Mouse (Mus musculus) embryonic facial prominence, embryonic 11.5 days (tissue): Measurements from ENCODE around the gene Il31ra. TPM values are rescaled to one million over a fixed set of nuclear protein-coding genes. Genes with fewer than 3 reads are reported as not detected.
A peak's percentile ranks its signal among the peaks of the same experiment; 100 is the strongest.

ENCODE experiments used
- ATAC-seq: fragments of 200-750 bp; cut with Nextera tagmentation; replicated peaks from 2 replicates; pipeline ENCODE4 v1.8.0; 2017; ENCODE audit warnings: low read depth; ENCODE audit not compliant: insufficient number of reproducible peaks, low FRiP score, low TSS enrichment
- DNase-seq: peaks from one replicate; pipeline ENCODE4 v3.0.0-alpha.2; 2015; ENCODE audit warnings: low spot score
- H3K27ac ChIP-seq: fragments of 300-500 bp; sonication (generic); replicated peaks from 2 replicates; pipeline ENCODE4 v1.5.1; 2014; ENCODE audit warnings: mild to moderate bottlenecking, low read depth, low read length, control low read depth
- H3K27me3 ChIP-seq: fragments of 300-500 bp; sonication (generic); 2 replicates; pipeline ENCODE4 v1.6.1; 2014; ENCODE audit warnings: mild to moderate bottlenecking, low read length, moderate library complexity, mixed read lengths; ENCODE audit not compliant: control insufficient read depth, insufficient read depth
- H3K36me3 ChIP-seq: fragments of 300-500 bp; sonication (generic); replicated peaks from 2 replicates; pipeline ENCODE4 v1.6.1; 2014; ENCODE audit warnings: low read depth, mild to moderate bottlenecking, low read length, moderate library complexity, mixed read lengths; ENCODE audit not compliant: control insufficient read depth, insufficient read depth
- H3K4me1 ChIP-seq: fragments of 300-500 bp; sonication (generic); 2 replicates; pipeline ENCODE4 v1.6.1; 2014; ENCODE audit warnings: low read length, mixed read lengths; ENCODE audit not compliant: control insufficient read depth, insufficient read depth
- H3K4me2 ChIP-seq: fragments of 300-500 bp; sonication (generic); 2 replicates; pipeline ENCODE4 v1.6.1; 2014; ENCODE audit warnings: low read depth, mild to moderate bottlenecking, control low read depth, low read length, moderate library complexity
- H3K4me3 ChIP-seq: fragments of 300-500 bp; sonication (generic); 2 replicates; pipeline ENCODE4 v1.5.1; 2014; ENCODE audit warnings: low read depth, low read length, control low read depth
- H3K9ac ChIP-seq: fragments of 300-500 bp; sonication (generic); replicated peaks from 2 replicates; pipeline ENCODE4 v1.6.1; 2014; ENCODE audit warnings: mild to moderate bottlenecking, control low read depth, low read length
- H3K9me3 ChIP-seq: fragments of 300-500 bp; sonication (generic); replicated peaks from 2 replicates; pipeline ENCODE4 v1.6.1; 2016; ENCODE audit warnings: mild to moderate bottlenecking, low read length, inconsistent platforms, mixed read lengths; ENCODE audit not compliant: control insufficient read depth
- WGBS: fragments of 180-500 bp; shearing (Covaris S2); extraction: QIAGEN DNeasy Blood & Tissue Kit; methylation state at CpG from one replicate; pipeline ENCODE4 v1.1.7; 2014; 5-methylcytosine and 5-hydroxymethylcytosine counted together
- polyA plus RNA-seq: library from polyadenylated mRNA; unstranded; fragments of >200 nt; fragmentation: Nextera tagmentation; extraction: Ambion mirVana; gene quantifications from 2 replicates; pipeline ENCODE4 v1.2.1, GENCODE M21; 2014

The Il31ra gene
- polyA plus RNA-seq, 1 experiment from 2014 or later = not detected

DNA sequence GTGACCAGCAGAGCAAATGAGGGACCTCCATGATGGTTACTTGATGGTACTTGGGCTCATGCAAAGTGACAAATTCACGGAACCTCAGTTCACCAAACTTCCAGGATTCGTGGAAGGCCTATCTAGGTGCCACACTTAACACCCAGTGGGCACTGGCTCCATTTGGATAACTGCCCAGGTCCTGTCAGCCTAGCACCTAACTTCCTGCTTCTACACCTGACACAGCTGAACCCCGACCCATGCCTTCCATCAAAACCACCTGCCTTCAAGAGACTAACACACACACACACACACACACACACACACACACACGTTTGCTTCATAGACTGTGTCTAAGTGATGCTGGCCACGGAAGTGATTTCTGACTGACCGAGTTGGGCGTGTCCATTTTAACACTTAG is 82.3 kb downstream of the Il31ra start:
- WGBS = 89% methylated on average over 7 of the region's 7 CpGs
- ATAC-seq = no peak
- H3K9ac ChIP-seq = no peak overlapping the region
- no peaks in the 10 kb centered on the region for H3K9me3 ChIP-seq
- no peak overlapping the region for H3K4me3 ChIP-seq
- H3K4me1 ChIP-seq = no peaks in the 10 kb centered on the region
- DNase-seq = no peak
- H3K4me2 ChIP-seq = no peak overlapping the region
- H3K36me3 ChIP-seq = no peaks in the 10 kb centered on the region
- no peak overlapping the region for H3K27ac ChIP-seq
- H3K27me3 ChIP-seq = no peaks in the 10 kb centered on the region

DNA sequence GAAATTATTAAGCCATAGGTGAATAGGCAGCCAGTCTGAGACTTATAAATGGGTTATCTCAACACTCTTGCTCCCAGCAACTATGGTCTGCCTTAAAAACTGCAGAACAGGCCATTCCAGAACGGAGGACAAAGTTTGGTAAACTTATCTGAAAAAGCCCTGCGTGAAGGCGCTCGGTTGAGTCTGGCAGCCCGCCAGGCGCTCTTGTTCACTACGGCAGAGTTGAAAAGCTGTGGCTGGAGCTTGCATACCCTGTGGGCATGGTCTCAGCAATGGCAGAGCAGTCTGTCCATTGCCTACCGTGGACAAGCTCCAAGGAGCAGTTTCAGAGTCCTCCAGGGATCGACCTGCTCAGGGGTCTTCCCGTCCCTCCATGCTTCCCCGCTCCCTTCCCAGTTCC is 82.9 kb downstream of the Il31ra start:
- Histone ChIP-seq H3K4me3 (no peak overlapping the region), H3K36me3 (no peaks in the 10 kb centered on the region), H3K9ac (no peak overlapping the region), H3K9me3 (no peaks in the 10 kb centered on the region), H3K27me3 (no peaks in the 10 kb centered on the region), H3K4me1 (no peaks in the 10 kb centered on the region), H3K27ac (no peak overlapping the region), H3K4me2 (no peak overlapping the region)
- no peak for ATAC-seq
- 91% methylated on average over 11 of the region's 11 CpGs for WGBS
- no peak for DNase-seq

- Histone ChIP-seq H3K4me2 (no peak overlapping the region), H3K27ac (no peak overlapping the region), H3K4me1 (no peaks in the 10 kb centered on the region), H3K4me3 (no peak overlapping the region), H3K27me3 (no peaks in the 10 kb centered on the region), H3K36me3 (no peaks in the 10 kb centered on the region), H3K9ac (no peak overlapping the region), H3K9me3 (no peaks in the 10 kb centered on the region)
- ATAC-seq (no peak), DNase-seq (no peak)
- WGBS = 93% methylated on average over 19 of the region's 19 CpGs
Observed at GRCm38 (mm10) chr13:112510437-112511212, 83.5 kb downstream of the Il31ra start.

- 0 out of 2 replicates have a peak, but pooled peaks have one; percentile 66 for ATAC-seq
- H3K9me3 ChIP-seq = no peaks in the 10 kb centered on the region
- peak; percentile 80 for DNase-seq
- no peak overlapping the region for H3K27ac ChIP-seq
- H3K27me3 ChIP-seq = no peaks in the 10 kb centered on the region
- no peaks in the 10 kb centered on the region for H3K4me1 ChIP-seq
- H3K4me3 ChIP-seq = no peak overlapping the region
- H3K4me2 ChIP-seq = no peak overlapping the region
- H3K9ac ChIP-seq = no peak overlapping the region
- no peaks in the 10 kb centered on the region for H3K36me3 ChIP-seq
- 33% methylated on average over 4 of the region's 4 CpGs for WGBS
Observed at GRCm38 (mm10) chr13:112509465-112509864, 84.7 kb downstream of the Il31ra start.

DNA sequence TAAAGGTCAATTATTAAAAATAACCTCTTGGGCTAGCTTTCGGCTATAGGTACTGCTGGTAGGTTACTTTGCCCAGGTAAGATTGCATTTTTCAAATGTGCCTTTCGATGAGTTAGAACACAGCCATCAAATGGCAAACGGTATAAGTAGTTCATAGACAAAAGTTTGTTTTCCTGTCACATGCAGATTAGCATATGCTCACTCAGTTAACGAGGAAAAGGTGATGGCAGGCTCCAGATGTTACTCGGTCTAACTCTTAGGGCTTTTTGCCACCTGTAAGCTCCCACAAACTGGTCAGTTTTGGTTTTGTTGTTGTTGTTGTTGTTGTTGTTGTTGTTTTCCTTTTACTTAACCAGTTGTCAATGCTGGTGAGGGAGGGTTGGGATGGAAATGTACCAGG is 85.7 kb downstream of the Il31ra start:
- Histone ChIP-seq H3K27ac (no peak overlapping the region), H3K9me3 (no peaks in the 10 kb centered on the region), H3K36me3 (no peaks in the 10 kb centered on the region; the same call in 1 of the 2 replicates), H3K4me2 (no peak overlapping the region), H3K27me3 (no peaks in the 10 kb centered on the region), H3K9ac (no peak overlapping the region), H3K4me1 (no peaks in the 10 kb centered on the region), H3K4me3 (no peak overlapping the region)
- ATAC-seq (no peak), DNase-seq (no peak)
- 87% methylated on average over 5 of the region's 5 CpGs for WGBS

- WGBS = 82% methylated on average over 13 of the region's 13 CpGs
- H3K27me3 ChIP-seq = no peaks in the 10 kb centered on the region
- H3K9me3 ChIP-seq = no peaks in the 10 kb centered on the region
- H3K36me3 ChIP-seq = no peaks in the 10 kb centered on the region; the same call in 1 of the 2 replicates
- ATAC-seq = no peak
- H3K27ac ChIP-seq = no peak overlapping the region
- H3K9ac ChIP-seq = no peak overlapping the region
- H3K4me1 ChIP-seq = no peaks in the 10 kb centered on the region
- H3K4me3 ChIP-seq = no peak overlapping the region
- no peak for DNase-seq
- H3K4me2 ChIP-seq = no peak overlapping the region
Observed at GRCm38 (mm10) chr13:112507691-112508090, 86.5 kb downstream of the Il31ra start.

DNA sequence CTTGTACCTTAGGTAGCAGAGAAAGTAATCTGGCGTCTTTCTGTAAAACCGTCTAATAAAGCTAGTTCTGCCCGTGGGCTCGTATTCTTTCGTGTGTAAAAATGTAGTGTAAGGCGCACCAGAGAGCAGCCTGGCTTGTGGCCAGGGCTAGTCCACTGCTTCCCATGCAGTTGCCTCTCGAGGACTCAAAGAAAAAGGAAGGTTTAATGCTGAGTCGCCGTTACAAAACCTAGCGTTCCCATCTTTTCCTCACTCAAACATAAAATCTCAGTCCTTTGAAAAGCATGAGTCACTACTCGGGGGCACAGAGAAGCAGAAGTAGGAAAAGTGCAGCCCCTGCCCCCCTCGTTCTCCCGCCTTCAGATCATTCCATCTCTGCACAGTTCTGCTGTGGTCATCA is 87.4 kb downstream of the Il31ra start:
- WGBS = 89% methylated on average over 13 of the region's 13 CpGs

GRCm38 (mm10) chr13:112505436-112505835 is 88.7 kb downstream of the Il31ra start:
- Histone ChIP-seq H3K36me3 (no peaks in the 10 kb centered on the region; the same call in 1 of the 2 replicates), H3K4me3 (no peak overlapping the region), H3K27ac (no peak overlapping the region), H3K4me1 (no peaks in the 10 kb centered on the region), H3K4me2 (no peak overlapping the region), H3K27me3 (no peaks in the 10 kb centered on the region), H3K9ac (no peak overlapping the region), H3K9me3 (no peaks in the 10 kb centered on the region)
- no peak for DNase-seq
- WGBS = 87% methylated on average over 6 of the region's 6 CpGs
- no peak for ATAC-seq

More for the DNA sequence above, 87.4 kb downstream of the Il31ra start:
- H3K4me2 ChIP-seq = no peak overlapping the region
- H3K4me1 ChIP-seq = no peaks in the 10 kb centered on the region
- H3K36me3 ChIP-seq = no peaks in the 10 kb centered on the region; the same call in 1 of the 2 replicates
- no peak overlapping the region for H3K27ac ChIP-seq
- no peak for ATAC-seq
- no peak overlapping the region for H3K9ac ChIP-seq
- H3K27me3 ChIP-seq = no peaks in the 10 kb centered on the region
- H3K4me3 ChIP-seq = no peak overlapping the region
- DNase-seq = no peak
- H3K9me3 ChIP-seq = no peaks in the 10 kb centered on the region
